In the genomic region with DNA sequence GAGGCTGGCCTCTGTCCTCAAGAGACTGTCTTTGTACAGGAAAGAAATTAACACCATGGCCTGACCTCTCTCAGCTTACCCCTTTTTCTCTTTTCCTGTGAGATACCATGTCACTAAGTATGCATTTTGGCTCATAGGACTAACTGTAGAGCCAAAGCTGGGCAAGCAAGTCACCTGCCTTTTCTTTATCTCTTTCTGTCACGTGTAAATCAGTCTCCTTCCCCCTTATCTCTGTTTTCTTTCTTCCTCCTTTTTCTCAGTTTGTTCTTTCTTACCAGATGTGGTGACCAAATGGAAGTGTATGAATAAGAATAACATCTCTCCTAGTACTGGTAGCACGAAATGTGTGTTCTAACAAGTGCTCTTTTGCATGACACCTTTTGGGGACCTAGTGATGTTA, we compare ENCODE assay signal across 36 mouse cellular contexts. TPM values are rescaled to one million over a fixed set of nuclear protein-coding genes. Genes with fewer than 3 reads are reported as not detected.
"Had no signal": no experiment of that assay in that cellular context is flagged by ENCODE, and none has a peak within 500 bp of the region (broad histone marks: within the 10 kb centered on the region; RNA-seq: fewer than 3 reads in every experiment).

No protein-coding gene starts in this region.

- ATAC-seq: forebrain, embryonic 13.5 days; forebrain, embryonic 14.5 days; forebrain, embryonic 15.5 days; forebrain, embryonic 16.5 days; forebrain, postnatal 0 days had no signal

- H3K4me1 ChIP-seq: embryonic facial prominence, embryonic 10.5 days; embryonic facial prominence, embryonic 12.5 days; embryonic facial prominence, embryonic 13.5 days; embryonic facial prominence, embryonic 15.5 days; forebrain, embryonic 10.5 days; forebrain, embryonic 12.5 days; forebrain, embryonic 13.5 days; forebrain, embryonic 15.5 days; heart, embryonic 10.5 days had no signal

- H3K4me3 ChIP-seq: embryonic facial prominence, embryonic 10.5 days; embryonic facial prominence, embryonic 12.5 days; embryonic facial prominence, embryonic 13.5 days; embryonic facial prominence, embryonic 15.5 days; erythroblast, embryonic 14.5 days; forebrain, embryonic 10.5 days; forebrain, embryonic 12.5 days; forebrain, embryonic 13.5 days; forebrain, embryonic 15.5 days; gastrocnemius, adult 2 months; heart, adult 2 months; heart, embryonic 10.5 days had no signal

- DNase-seq: cerebellum, adult 9-10 months; cerebellum, adult 9-11 months; cerebellum, postnatal 10 days; cerebellum, postnatal 14 days; cerebellum, postnatal 25 days; cerebellum, postnatal 36 days; embryo, embryonic 11 days; forebrain, postnatal 0 days; gastrocnemius, adult 2 months; gastrocnemius, postnatal 10 days; gastrocnemius, postnatal 14 days; gastrocnemius, postnatal 25 days; gastrocnemius, postnatal 36 days; heart, adult 18-20 months; heart, adult 2 months had no signal

- H3K9me3 ChIP-seq: embryonic facial prominence, embryonic 10.5 days; embryonic facial prominence, embryonic 12.5 days; embryonic facial prominence, embryonic 13.5 days; embryonic facial prominence, embryonic 15.5 days; forebrain, embryonic 10.5 days; forebrain, embryonic 12.5 days; forebrain, embryonic 13.5 days; forebrain, embryonic 15.5 days; heart, embryonic 10.5 days had no signal

- H3K27me3 ChIP-seq: embryonic facial prominence, embryonic 12.5 days; embryonic facial prominence, embryonic 13.5 days; embryonic facial prominence, embryonic 15.5 days; forebrain, embryonic 12.5 days; forebrain, embryonic 13.5 days; forebrain, embryonic 15.5 days had no signal

- H3K27ac ChIP-seq: embryonic facial prominence, embryonic 10.5 days; embryonic facial prominence, embryonic 12.5 days; embryonic facial prominence, embryonic 13.5 days; embryonic facial prominence, embryonic 15.5 days; forebrain, embryonic 10.5 days; forebrain, embryonic 12.5 days; forebrain, embryonic 13.5 days; forebrain, embryonic 15.5 days; gastrocnemius, adult 2 months; heart, adult 2 months; heart, embryonic 10.5 days had no signal

- H3K9ac ChIP-seq: embryonic facial prominence, embryonic 12.5 days; embryonic facial prominence, embryonic 13.5 days; embryonic facial prominence, embryonic 15.5 days; forebrain, embryonic 12.5 days; forebrain, embryonic 13.5 days; forebrain, embryonic 15.5 days; forebrain, postnatal 0 days had no signal

- H3K4me2 ChIP-seq: embryonic facial prominence, embryonic 12.5 days; embryonic facial prominence, embryonic 13.5 days; embryonic facial prominence, embryonic 15.5 days; forebrain, embryonic 12.5 days; forebrain, embryonic 13.5 days; forebrain, embryonic 15.5 days had no signal

RNA-seq across cellular contexts. Expression of a gene that starts 15.4 kb away (rescaled TPM):
- total RNA-seq: common myeloid progenitor, adult 5-6 weeks; gastrocnemius, adult 18-20 months; gastrocnemius, adult 2 months; gastrocnemius, adult 8-10 months; gastrocnemius, postnatal 14 days; gastrocnemius, postnatal 25 days; gastrocnemius, postnatal 36 days; gastrocnemius, postnatal 4 days; granulocyte monocyte progenitor cell, adult 5-6 weeks; heart, adult 18-20 months; heart, adult 2 months; heart, adult 8-10 months had no signal
- polyA plus RNA-seq: cortical plate, adult 2 months; embryonic facial prominence, embryonic 10.5 days; embryonic facial prominence, embryonic 12.5 days; embryonic facial prominence, embryonic 13.5 days; erythroblast, embryonic 14.5 days; forebrain, embryonic 10.5 days; forebrain, embryonic 11.5 days; forebrain, embryonic 12.5 days; forebrain, embryonic 13.5 days; forebrain, embryonic 14.5 days; forebrain, embryonic 15.5 days; forebrain, embryonic 16.5 days; forebrain, postnatal 0 days; frontal cortex, adult 2 months; heart, embryonic 10.5 days had no signal

RNA-seq across cellular contexts. Expression of a gene that starts 34.6 kb away (rescaled TPM):
- polyA plus RNA-seq: erythroblast, embryonic 14.5 days had no signal
